Mouse (Mus musculus): ENCODE measurements at regions not wholly inside any gene's neighbourhood (a gene's known extent, or its start where the extent isn't known, plus 50 kb on each side); places are given as distances from the start of the nearest gene placed in this dataset.
"Not testable (repeated sequence)": the region's sequence is repeated elsewhere in the genome, so short reads cannot be mapped to it uniquely, and the experiment has no call there.

DNA sequence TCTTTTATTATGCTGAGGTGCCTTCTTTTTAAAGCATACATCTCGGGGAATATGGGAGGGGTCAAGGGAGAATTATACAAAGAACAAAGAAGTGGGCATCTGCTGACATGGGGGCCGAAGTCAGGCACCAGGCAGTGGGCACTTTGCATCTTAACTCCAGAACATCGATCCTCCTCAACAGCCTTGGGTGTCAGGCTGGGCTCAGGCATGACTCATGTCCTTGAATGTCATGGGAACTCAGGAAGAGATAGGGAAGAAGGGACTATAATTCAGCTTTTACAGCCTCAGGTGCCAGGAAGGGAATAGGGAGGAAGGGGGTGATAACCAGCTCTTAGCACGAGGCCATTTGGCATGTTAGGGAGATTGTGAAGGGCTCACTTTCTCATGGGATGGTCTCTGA lies 85.6 kb upstream of the Ptprz1 start:
- DNase-seq (ENCODE audit: low spot score in 2 of 2): not testable (repeated sequence)

DNA sequence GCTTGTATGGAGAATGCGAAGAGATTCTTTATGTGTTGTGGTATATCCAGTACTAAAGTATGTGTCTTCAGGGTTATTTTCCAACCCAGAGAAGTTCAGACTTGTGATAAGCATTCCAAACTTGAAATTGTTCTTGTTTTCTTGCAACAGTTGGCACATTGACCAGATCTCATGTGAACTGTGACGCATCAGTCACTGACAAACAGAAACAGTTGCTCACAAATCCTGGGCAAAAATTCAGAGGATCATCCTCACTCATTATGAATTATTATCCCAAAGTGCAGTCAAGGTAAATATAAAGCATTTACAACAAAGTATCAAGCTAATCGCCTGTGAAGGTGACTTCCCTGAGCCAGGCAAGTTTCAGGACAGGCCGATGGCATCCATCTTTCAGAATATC lies 83.5 kb upstream of the Ptprz1 start:
- DNase-seq (ENCODE audit: low spot score in 2 of 2): no peak

DNA sequence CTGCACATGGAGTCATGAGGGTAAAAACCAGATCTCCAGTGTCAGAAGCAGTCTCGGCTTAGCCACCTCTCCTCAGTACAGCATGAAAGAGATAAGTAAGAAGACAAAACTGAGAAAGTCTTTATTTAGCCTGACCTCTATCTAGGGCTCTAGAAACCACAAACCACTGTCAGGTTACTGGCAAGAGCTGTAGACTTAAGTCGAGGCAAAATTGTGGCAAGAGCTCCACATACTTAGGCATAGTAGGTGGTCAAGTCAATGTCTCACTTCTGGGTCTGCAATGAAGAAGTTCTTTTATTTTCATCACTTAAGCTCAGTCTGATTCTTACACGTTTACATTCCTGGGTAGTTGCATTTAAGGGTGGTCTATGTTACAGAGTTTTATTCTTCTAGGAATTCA lies 82.7 kb upstream of the Ptprz1 start:
- DNase-seq (ENCODE audit: low spot score in 2 of 2): no peak

DNA sequence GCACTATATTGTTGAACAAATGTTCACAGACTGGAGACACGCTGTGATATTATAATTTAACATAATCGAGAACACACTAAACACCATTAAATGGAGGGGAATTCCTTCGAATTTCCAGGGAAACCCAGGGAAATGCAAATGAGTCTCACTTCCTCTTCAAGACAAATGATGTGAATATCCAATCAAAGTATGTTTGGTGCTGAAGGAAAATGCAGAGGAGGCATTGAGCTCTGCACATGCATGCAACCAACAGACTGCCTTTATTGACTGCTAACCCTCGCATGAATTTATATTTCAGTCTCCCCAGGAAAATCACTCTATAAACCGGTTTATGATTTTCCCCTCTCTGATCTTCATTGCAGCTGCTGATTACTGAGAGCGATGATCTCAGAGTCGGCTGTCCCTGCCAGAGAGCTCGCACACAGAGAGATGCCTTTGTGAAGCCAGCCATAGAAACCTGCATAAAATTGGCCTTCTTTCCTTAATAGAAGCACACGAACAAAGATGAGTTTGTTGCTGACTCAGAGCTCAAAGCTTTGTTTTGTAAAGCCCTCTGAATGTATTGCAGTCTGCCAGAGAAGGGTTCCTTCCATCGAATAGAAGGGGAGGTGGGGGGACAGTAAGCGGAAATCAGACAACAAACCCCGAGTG lies 81.1 kb upstream of the Ptprz1 start:
- DNase-seq (ENCODE audit: low spot score in 2 of 2): peak in 1 of 2 experiments; percentile 13

DNA sequence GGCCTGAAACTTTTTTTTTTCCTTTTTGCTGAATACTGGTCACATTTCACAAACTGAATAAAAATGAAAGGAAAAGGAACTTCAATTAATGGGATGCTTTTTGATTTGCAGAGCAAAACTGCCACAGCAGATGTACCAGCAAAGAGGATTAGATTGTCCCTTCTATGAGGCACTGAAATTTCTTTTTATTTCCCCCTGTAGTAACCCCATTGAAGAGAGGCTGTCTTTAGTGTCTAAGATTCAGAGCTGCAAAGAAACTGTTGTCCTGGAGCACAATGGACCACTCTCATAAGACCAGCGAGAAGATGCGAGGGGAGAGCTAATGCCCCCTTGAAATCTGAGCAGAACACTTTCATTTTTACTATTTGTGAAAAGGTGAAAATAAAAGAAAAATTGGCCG lies 80.5 kb upstream of the Ptprz1 start:
- no peak for DNase-seq (ENCODE audit: low spot score in 2 of 2)

GRCm38 (mm10) chr6:22795291-22795860 lies 79.9 kb upstream of the Ptprz1 start:
- no peak for DNase-seq (ENCODE audit: low spot score in 2 of 2)

DNA sequence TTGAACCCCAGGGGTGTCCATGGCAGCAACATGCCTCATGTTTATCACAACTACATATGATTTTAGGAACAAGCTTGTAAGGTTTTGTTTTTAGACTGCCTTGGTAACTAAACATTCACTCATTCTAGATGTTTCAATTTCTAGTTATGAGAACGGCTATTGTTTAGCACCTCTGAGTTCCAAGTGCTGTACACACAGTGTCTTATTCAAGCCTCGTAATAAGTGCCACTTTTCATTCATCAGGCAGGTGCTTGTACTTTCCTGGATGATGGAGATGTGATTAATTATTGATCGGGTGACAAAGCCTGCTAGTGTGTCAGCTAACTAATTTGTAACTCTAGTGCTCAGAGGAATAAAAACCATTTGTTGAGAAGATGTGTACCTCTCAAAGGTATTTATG lies 73.4 kb upstream of the Ptprz1 start:
- no peak for DNase-seq (ENCODE audit: low spot score in 2 of 2)

DNA sequence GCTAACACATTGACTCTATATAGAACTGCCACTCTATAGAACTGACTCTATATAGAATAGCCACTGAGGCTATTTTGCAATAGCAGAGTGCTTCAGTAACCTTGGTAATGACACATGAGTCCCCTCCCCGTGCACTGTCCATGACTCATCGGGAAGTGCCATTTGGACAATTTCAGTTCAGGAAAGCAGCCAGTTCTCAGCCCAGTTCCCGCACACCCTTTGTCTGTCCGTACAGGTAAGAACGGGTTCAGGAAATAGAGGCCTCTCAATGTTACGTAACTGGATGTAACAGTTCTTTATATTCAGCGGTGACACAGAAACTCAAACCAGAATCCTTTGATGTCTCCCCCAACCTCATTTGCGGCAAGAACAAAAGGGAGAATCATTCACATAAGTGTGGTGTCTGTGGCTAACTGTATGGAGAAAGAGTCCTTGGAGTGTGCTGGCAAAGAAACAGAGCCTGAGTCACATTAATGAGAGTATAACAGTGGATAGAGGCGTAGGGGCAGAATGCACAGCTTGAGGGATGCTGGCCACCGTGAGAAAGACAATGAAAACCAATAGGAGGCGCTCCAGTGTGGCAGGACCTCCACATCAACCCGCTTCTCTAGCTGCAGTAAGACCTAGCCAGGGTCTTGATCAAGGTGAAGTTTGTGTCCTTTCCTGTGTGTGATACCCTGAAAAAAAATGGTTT lies 72.8 kb upstream of the Ptprz1 start:
- no peak for DNase-seq (ENCODE audit: low spot score in 2 of 2)

- no peak for DNase-seq (ENCODE audit: low spot score in 2 of 2)
Measured at GRCm38 (mm10) chr6:22803886-22804285, 71.4 kb upstream of the Ptprz1 start.

DNA sequence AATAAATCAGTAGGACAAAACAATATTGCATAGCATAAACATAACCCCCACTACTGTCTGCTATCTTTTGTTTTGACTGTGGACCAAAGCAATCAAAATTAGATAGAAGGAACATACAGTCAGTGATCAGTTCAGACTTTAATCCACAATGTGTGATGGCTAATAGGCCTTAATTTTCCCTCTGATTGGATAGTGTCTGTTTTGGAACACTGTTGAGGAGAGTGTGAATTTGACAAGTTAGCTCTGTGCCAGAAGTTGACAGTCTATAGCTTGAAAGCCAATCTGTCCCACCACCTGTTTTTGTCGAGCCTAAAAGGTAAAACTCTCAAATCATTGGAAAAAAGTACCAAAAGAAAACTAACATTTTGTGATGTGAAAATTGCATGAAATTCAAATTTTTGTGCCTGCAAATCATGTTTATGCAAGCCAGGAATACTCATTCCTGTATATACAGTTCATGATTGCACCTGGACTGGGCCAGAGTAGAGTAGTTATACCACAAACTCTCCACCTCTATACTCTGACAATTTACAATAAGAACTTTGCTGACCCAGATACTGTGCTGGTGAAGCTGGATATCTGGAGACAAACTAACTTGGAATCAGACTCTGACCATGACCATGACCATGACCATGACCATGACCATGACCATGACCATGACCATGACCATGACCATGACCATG lies 50.1 kb upstream of the Ptprz1 start:
- no peak for DNase-seq (ENCODE audit: low spot score in 2 of 2)
